Mouse (Mus musculus) limb, embryonic 11.5 days (tissue): ENCODE measurements around the gene Tmem132c. TPM values are rescaled to one million over a fixed set of nuclear protein-coding genes. Genes with fewer than 3 reads are reported as not detected.

Experiments used
- ATAC-seq: fragments of 200-750 bp; cut with Nextera tagmentation; 2 replicates; pipeline ENCODE4 v1.8.0; 2017; ENCODE audit warnings: low read depth; ENCODE audit not compliant: insufficient number of reproducible peaks, low FRiP score, low TSS enrichment
- DNase-seq: peaks from one replicate; pipeline ENCODE4 v3.0.0-alpha.2; 2015; ENCODE audit warnings: low spot score
- H3K27ac ChIP-seq: fragments of 300-500 bp; sonication (generic); replicated peaks from 2 replicates; pipeline ENCODE4 v1.5.1; 2014; ENCODE audit warnings: low read depth, mild to moderate bottlenecking, low read length
- H3K27me3 ChIP-seq: fragments of 300-500 bp; sonication (generic); 2 replicates; pipeline ENCODE4 v1.6.1; 2014; ENCODE audit warnings: mild to moderate bottlenecking, low read length, mixed read lengths; ENCODE audit not compliant: control insufficient read depth, insufficient read depth
- H3K36me3 ChIP-seq: fragments of 300-500 bp; sonication (generic); 2 replicates; pipeline ENCODE4 v1.6.1; 2014; ENCODE audit warnings: mild to moderate bottlenecking, low read length, moderate library complexity, mixed read lengths; ENCODE audit not compliant: control insufficient read depth, insufficient read depth
- H3K4me1 ChIP-seq: fragments of 300-500 bp; sonication (generic); 2 replicates; pipeline ENCODE4 v1.6.1; 2014; ENCODE audit warnings: low read length, mixed read lengths; ENCODE audit not compliant: control insufficient read depth, insufficient read depth
- H3K4me2 ChIP-seq: fragments of 300-500 bp; sonication (generic); 2 replicates; pipeline ENCODE4 v1.6.1; 2014; ENCODE audit warnings: low read depth, mild to moderate bottlenecking, moderate library complexity; ENCODE audit not compliant: severe bottlenecking
- H3K4me3 ChIP-seq: fragments of 300-500 bp; sonication (generic); 2 replicates; pipeline ENCODE4 v1.5.1; 2014; ENCODE audit warnings: low read depth, low read length
- H3K9ac ChIP-seq: fragments of 300-500 bp; sonication (generic); 2 replicates; pipeline ENCODE4 v1.6.1; 2014; ENCODE audit warnings: mild to moderate bottlenecking, low read length
- H3K9me3 ChIP-seq: fragments of 300-500 bp; sonication (generic); 2 replicates; pipeline ENCODE4 v1.6.1; 2016; ENCODE audit warnings: low read length; ENCODE audit not compliant: control insufficient read depth
- WGBS: fragments of 180-500 bp; shearing (Covaris S2); extraction: QIAGEN DNeasy Blood & Tissue Kit; methylation state at CpG from one replicate; pipeline ENCODE4 v1.1.7; 2014; 5-methylcytosine and 5-hydroxymethylcytosine counted together
- polyA plus RNA-seq: library from polyadenylated mRNA; unstranded; fragments of >200 nt; fragmentation: Nextera tagmentation; extraction: Ambion mirVana; gene quantifications from 2 replicates; pipeline ENCODE4 v1.2.1, GENCODE M21; 2014

Gene Tmem132c
- polyA plus RNA-seq, 1 experiment from 2014 or later: 34.6 TPM

- Histone ChIP-seq H3K4me1 (0 out of 2 replicates have a peak, but pooled peaks cover 6% of the 10 kb centered on the region), H3K27me3 (no peaks in the 10 kb centered on the region), H3K9ac (no peak overlapping the region), H3K4me3 (no peak overlapping the region), H3K36me3 (no peaks in the 10 kb centered on the region), H3K9me3 (no peaks in the 10 kb centered on the region), H3K4me2 (no peak overlapping the region), H3K27ac (no peak overlapping the region)
- ATAC-seq (no peak), DNase-seq (no peak)
- WGBS: 88% methylated on average over 17 of the region's 17 CpGs
Measured at GRCm38 (mm10) chr5:127290461-127291250, 49.0 kb downstream of the Tmem132c start.

- H3K9me3 ChIP-seq: no peaks in the 10 kb centered on the region
- no peak overlapping the region for H3K9ac ChIP-seq
- 90% methylated on average over 7 of the region's 7 CpGs for WGBS
- no peak overlapping the region for H3K4me2 ChIP-seq
- no peak overlapping the region for H3K27ac ChIP-seq
- H3K4me1 ChIP-seq: 0 out of 2 replicates have a peak, but pooled peaks cover 9% of the 10 kb centered on the region
- no peak overlapping the region for H3K4me3 ChIP-seq
- ATAC-seq (no peak), DNase-seq (no peak)
- H3K27me3 ChIP-seq: no peaks in the 10 kb centered on the region
- H3K36me3 ChIP-seq: no peaks in the 10 kb centered on the region
Measured at GRCm38 (mm10) chr5:127291581-127291980, 50.0 kb downstream of the Tmem132c start.

- ATAC-seq: no peak
- DNase-seq: no peak
- Histone ChIP-seq H3K4me2 (no peak overlapping the region), H3K27me3 (no peaks in the 10 kb centered on the region), H3K4me3 (no peak overlapping the region), H3K4me1 (peaks cover 26% of the 10 kb centered on the region), H3K27ac (no peak overlapping the region), H3K9ac (no peak overlapping the region), H3K36me3 (no peaks in the 10 kb centered on the region), H3K9me3 (no peaks in the 10 kb centered on the region)
- WGBS: 54% methylated on average over 3 of the region's 3 CpGs
Measured at GRCm38 (mm10) chr5:127293698-127294097, 52.1 kb downstream of the Tmem132c start.

- H3K27ac ChIP-seq: no peak overlapping the region
- ATAC-seq (no peak), DNase-seq (no peak)
- no peak overlapping the region for H3K4me2 ChIP-seq
- H3K36me3 ChIP-seq: no peaks in the 10 kb centered on the region
- H3K27me3 ChIP-seq: no peaks in the 10 kb centered on the region
- H3K9me3 ChIP-seq: no peaks in the 10 kb centered on the region
- H3K4me3 ChIP-seq: no peak overlapping the region
- H3K9ac ChIP-seq: no peak overlapping the region
- WGBS: 38% methylated on average over 5 of the region's 5 CpGs
- H3K4me1 ChIP-seq: peaks cover 35% of the 10 kb centered on the region
Measured at GRCm38 (mm10) chr5:127297461-127297860, 55.9 kb downstream of the Tmem132c start.

- ATAC-seq (no peak), DNase-seq (no peak)
- H3K27me3 ChIP-seq: no peaks in the 10 kb centered on the region
- H3K9ac ChIP-seq: no peak overlapping the region
- peak overlapping the region; percentile 53; the same call in 1 of the 2 replicates for H3K27ac ChIP-seq
- peaks cover 35% of the 10 kb centered on the region for H3K4me1 ChIP-seq
- no peak overlapping the region for H3K4me2 ChIP-seq
- no peak overlapping the region for H3K4me3 ChIP-seq
- WGBS: 35% methylated on average over 2 of the region's 2 CpGs
- no peaks in the 10 kb centered on the region for H3K36me3 ChIP-seq
- no peaks in the 10 kb centered on the region for H3K9me3 ChIP-seq
Measured at GRCm38 (mm10) chr5:127298060-127298459, 56.5 kb downstream of the Tmem132c start.

- H3K27me3 ChIP-seq: no peaks in the 10 kb centered on the region
- no peak overlapping the region for H3K4me2 ChIP-seq
- no peak for DNase-seq
- no peak overlapping the region; the same call in 1 of the 2 replicates for H3K27ac ChIP-seq
- H3K9me3 ChIP-seq: no peaks in the 10 kb centered on the region
- no peak for ATAC-seq
- H3K9ac ChIP-seq: no peak overlapping the region
- 19% methylated on average over 1 of the region's 1 CpGs for WGBS
- H3K36me3 ChIP-seq: no peaks in the 10 kb centered on the region
- peaks cover 35% of the 10 kb centered on the region for H3K4me1 ChIP-seq
- H3K4me3 ChIP-seq: no peak overlapping the region
Measured at GRCm38 (mm10) chr5:127299010-127299409, 57.4 kb downstream of the Tmem132c start.

GRCm38 (mm10) chr5:127300597-127301254 lies 59.1 kb downstream of the Tmem132c start:
- Histone ChIP-seq H3K27me3 (no peaks in the 10 kb centered on the region), H3K9ac (no peak overlapping the region), H3K4me2 (no peak overlapping the region), H3K9me3 (no peaks in the 10 kb centered on the region), H3K4me1 (peaks cover 35% of the 10 kb centered on the region), H3K4me3 (no peak overlapping the region), H3K27ac (no peak overlapping the region), H3K36me3 (no peaks in the 10 kb centered on the region)
- no peak for ATAC-seq
- 70% methylated on average over 8 of the region's 8 CpGs for WGBS
- no peak for DNase-seq

GRCm38 (mm10) chr5:127305312-127305711 lies 63.7 kb downstream of the Tmem132c start:
- H3K27ac ChIP-seq: no peak overlapping the region
- no peaks in the 10 kb centered on the region for H3K9me3 ChIP-seq
- H3K27me3 ChIP-seq: no peaks in the 10 kb centered on the region
- no peaks in the 10 kb centered on the region for H3K36me3 ChIP-seq
- no peak for ATAC-seq
- DNase-seq: no peak
- WGBS: 62% methylated on average over 5 of the region's 5 CpGs
- no peak overlapping the region for H3K4me2 ChIP-seq
- H3K4me3 ChIP-seq: no peak overlapping the region
- H3K9ac ChIP-seq: no peak overlapping the region
- H3K4me1 ChIP-seq: peaks cover 24% of the 10 kb centered on the region
